Mouse (Mus musculus) embryonic facial prominence, embryonic 11.5 days (tissue): ENCODE data around the gene Gm20388. TPM values are rescaled to one million over a fixed set of nuclear protein-coding genes. Genes with fewer than 3 reads are reported as not detected.

Source experiments
- ATAC-seq: fragments of 200-750 bp; cut with Nextera tagmentation; replicated peaks from 2 replicates; pipeline ENCODE4 v1.8.0; 2017; ENCODE audit warnings: low read depth; ENCODE audit not compliant: insufficient number of reproducible peaks, low FRiP score, low TSS enrichment
- DNase-seq: peaks from one replicate; pipeline ENCODE4 v3.0.0-alpha.2; 2015; ENCODE audit warnings: low spot score
- H3K27ac ChIP-seq: fragments of 300-500 bp; sonication (generic); replicated peaks from 2 replicates; pipeline ENCODE4 v1.5.1; 2014; ENCODE audit warnings: mild to moderate bottlenecking, low read depth, low read length, control low read depth
- H3K27me3 ChIP-seq: fragments of 300-500 bp; sonication (generic); 2 replicates; pipeline ENCODE4 v1.6.1; 2014; ENCODE audit warnings: mild to moderate bottlenecking, low read length, moderate library complexity, mixed read lengths; ENCODE audit not compliant: control insufficient read depth, insufficient read depth
- H3K36me3 ChIP-seq: fragments of 300-500 bp; sonication (generic); replicated peaks from 2 replicates; pipeline ENCODE4 v1.6.1; 2014; ENCODE audit warnings: low read depth, mild to moderate bottlenecking, low read length, moderate library complexity, mixed read lengths; ENCODE audit not compliant: control insufficient read depth, insufficient read depth
- H3K4me1 ChIP-seq: fragments of 300-500 bp; sonication (generic); 2 replicates; pipeline ENCODE4 v1.6.1; 2014; ENCODE audit warnings: low read length, mixed read lengths; ENCODE audit not compliant: control insufficient read depth, insufficient read depth
- H3K4me2 ChIP-seq: fragments of 300-500 bp; sonication (generic); 2 replicates; pipeline ENCODE4 v1.6.1; 2014; ENCODE audit warnings: low read depth, mild to moderate bottlenecking, control low read depth, low read length, moderate library complexity
- H3K4me3 ChIP-seq: fragments of 300-500 bp; sonication (generic); 2 replicates; pipeline ENCODE4 v1.5.1; 2014; ENCODE audit warnings: low read depth, low read length, control low read depth
- H3K9ac ChIP-seq: fragments of 300-500 bp; sonication (generic); replicated peaks from 2 replicates; pipeline ENCODE4 v1.6.1; 2014; ENCODE audit warnings: mild to moderate bottlenecking, control low read depth, low read length
- H3K9me3 ChIP-seq: fragments of 300-500 bp; sonication (generic); replicated peaks from 2 replicates; pipeline ENCODE4 v1.6.1; 2016; ENCODE audit warnings: mild to moderate bottlenecking, low read length, inconsistent platforms, mixed read lengths; ENCODE audit not compliant: control insufficient read depth
- WGBS: fragments of 180-500 bp; shearing (Covaris S2); extraction: QIAGEN DNeasy Blood & Tissue Kit; methylation state at CpG from one replicate; pipeline ENCODE4 v1.1.7; 2014; 5-methylcytosine and 5-hydroxymethylcytosine counted together
- polyA plus RNA-seq: library from polyadenylated mRNA; unstranded; fragments of >200 nt; fragmentation: Nextera tagmentation; extraction: Ambion mirVana; gene quantifications from 2 replicates; pipeline ENCODE4 v1.2.1, GENCODE M21; 2014

Gm20388 gene
- polyA plus RNA-seq, 1 experiment from 2014 or later = 3.1 TPM

DNA sequence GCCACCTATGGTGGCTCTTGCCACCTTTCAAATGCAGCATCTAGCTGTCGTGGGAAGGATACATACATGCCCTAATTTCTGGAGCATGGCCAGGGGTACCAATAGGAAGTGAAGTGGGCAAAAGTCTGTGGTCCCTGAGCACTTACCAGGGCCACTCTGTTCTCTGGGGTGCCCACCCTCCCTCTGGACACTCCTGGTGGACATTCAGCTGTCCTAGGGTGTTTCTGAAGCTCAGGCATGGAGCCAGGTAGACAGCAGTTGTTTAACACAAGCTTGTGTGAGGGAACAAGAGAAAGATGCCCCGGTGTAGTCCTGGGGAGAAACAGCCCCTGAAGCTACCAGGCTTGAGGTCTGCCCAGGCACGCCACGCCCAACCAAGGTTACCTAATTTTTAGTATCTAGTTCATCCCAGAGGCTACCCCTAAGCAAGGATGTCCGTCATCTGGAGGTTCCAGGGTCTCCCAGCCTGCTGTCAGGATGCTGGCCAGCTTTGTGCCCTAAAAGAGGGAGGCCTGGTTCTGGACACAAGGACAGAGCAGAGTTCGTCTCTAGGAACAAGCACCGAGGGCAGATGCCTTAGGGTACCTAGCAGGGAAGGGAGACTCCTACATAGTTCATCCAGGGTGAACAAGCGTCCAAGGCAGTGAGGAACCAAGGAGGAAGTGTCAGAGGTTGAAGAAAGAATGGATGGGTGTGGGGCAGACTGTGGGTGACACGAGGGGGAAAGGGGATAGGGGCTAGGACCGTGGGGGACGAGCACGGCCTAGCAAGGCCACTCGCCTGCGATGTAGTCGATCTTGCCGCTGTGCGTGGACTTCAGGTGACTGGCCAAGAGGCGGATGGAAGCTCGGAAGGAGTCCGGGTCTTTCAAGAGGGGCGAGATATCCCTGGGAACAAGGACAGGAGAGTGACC, 2665.3 kb downstream of the Gm20388 start:
- DNase-seq (no peak), ATAC-seq (peak; percentile 15; the same call in 1 of the 2 replicates)
- Histone ChIP-seq H3K27me3 (no peaks in the 10 kb centered on the region), H3K4me2 (peak overlapping the region; percentile 84), H3K4me1 (peaks cover 9% of the 10 kb centered on the region), H3K9me3 (no peaks in the 10 kb centered on the region), H3K27ac (peak overlapping the region; percentile 35; the same call in 1 of the 2 replicates), H3K36me3 (peaks cover 13% of the 10 kb centered on the region), H3K4me3 (peak overlapping the region; percentile 67), H3K9ac (peak overlapping the region; percentile 87)
- 16% methylated on average over 21 of the region's 21 CpGs for WGBS

DNA sequence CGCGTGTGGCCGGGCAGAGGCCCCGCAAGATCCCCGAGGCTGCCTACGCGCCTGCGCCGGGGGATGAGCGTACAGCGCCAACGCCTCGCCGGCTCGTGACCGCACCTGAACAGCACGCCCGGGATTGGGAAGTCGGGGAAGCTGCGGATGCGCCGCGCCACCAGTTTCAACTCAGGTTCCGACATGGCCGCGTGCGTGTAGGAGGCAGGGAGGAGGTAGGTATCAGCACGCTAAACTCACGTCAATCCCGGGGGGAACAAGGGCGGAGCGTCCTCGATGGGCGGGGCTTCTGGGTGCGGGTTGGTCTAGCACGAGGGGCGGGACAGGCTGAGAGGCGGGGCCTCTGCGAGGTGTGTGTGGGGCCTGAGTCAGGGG, 2666.0 kb downstream of the Gm20388 start, which contains the start of gene Aprt:
Gene Aprt (minus strand): TSS at position 262 of the 375 bp plus-strand sequence.
- H3K27ac ChIP-seq = peak within 1 kb of the TSS; percentile 59
- no peaks in the 10 kb centered on the region for H3K9me3 ChIP-seq
- peaks cover 9% of the 10 kb centered on the region for H3K4me1 ChIP-seq
- H3K27me3 ChIP-seq = no peaks in the 10 kb centered on the region
- H3K4me3 ChIP-seq = peak within 1 kb of the TSS; percentile 67
- H3K36me3 ChIP-seq = peaks cover 8% of the 10 kb centered on the region
- DNase-seq (peak; percentile 97), ATAC-seq (peak; percentile 79)
- H3K9ac ChIP-seq = peak within 1 kb of the TSS; percentile 87
- peak within 1 kb of the TSS; percentile 84 for H3K4me2 ChIP-seq
- under 1% methylated on average over 39 of the region's 39 CpGs for WGBS

DNA sequence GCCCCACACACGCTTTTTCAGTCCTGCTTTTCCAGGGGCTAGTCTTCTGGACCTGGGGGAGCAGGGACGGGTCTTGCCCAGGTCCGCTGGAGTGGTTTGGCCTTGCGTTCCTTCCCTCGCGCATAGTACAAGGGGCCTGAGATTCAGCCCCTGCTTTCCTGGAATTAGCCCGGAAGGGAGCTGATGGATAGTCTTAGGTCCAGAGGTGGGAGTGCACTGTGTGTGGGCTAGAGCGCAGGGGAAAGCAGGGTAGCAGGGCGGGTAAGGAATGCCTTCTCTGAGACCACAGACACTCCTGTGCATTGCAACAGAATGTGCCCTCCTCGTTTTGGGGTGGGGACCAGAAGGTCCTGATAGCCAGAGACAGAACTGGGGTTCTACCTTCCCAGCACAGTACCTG, 2666.5 kb downstream of the Gm20388 start:
- Histone ChIP-seq H3K9me3 (no peaks in the 10 kb centered on the region), H3K4me1 (peaks cover 9% of the 10 kb centered on the region), H3K4me2 (peak overlapping the region; percentile 21), H3K9ac (peak overlapping the region; percentile 46), H3K36me3 (peaks cover 4% of the 10 kb centered on the region; the same call in 1 of the 2 replicates), H3K4me3 (peak overlapping the region; percentile 10; the same call in 1 of the 2 replicates), H3K27ac (peak overlapping the region; percentile 59; the same call in 1 of the 2 replicates), H3K27me3 (no peaks in the 10 kb centered on the region)
- peak; percentile 5; the same call in 1 of the 2 replicates for ATAC-seq
- DNase-seq = no peak
- WGBS = 46% methylated on average over 10 of the region's 10 CpGs

DNA sequence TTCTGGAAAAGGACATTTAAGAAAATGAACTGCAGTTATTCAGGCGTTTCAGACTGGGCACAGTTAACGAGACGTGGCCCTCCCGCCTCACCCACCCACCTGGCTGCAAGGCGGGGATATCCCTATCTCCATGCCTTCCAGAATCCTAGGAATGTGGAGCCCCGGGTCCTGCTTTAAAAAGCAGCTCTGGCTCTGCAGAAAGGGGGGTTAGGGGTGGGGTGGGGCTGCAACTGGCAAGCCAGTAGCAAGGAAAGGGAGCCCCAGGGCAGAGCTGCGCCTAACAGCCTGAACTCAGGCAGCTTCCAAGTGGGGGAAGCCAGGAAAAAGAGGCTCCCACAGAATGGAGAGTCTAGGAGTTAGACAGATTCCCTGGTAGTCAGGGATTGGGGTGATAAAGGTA, 2668.6 kb downstream of the Gm20388 start:
- no peak overlapping the region for H3K27ac ChIP-seq
- WGBS = 25% methylated on average over 7 of the region's 7 CpGs
- H3K9me3 ChIP-seq = no peaks in the 10 kb centered on the region
- H3K9ac ChIP-seq = peak overlapping the region; percentile 8; the same call in 1 of the 2 replicates
- H3K4me2 ChIP-seq = no peak overlapping the region
- DNase-seq = peak; percentile 59
- no peak overlapping the region for H3K4me3 ChIP-seq
- no peak for ATAC-seq
- H3K27me3 ChIP-seq = no peaks in the 10 kb centered on the region
- no peaks in the 10 kb centered on the region for H3K36me3 ChIP-seq
- H3K4me1 ChIP-seq = peaks cover 9% of the 10 kb centered on the region

DNA sequence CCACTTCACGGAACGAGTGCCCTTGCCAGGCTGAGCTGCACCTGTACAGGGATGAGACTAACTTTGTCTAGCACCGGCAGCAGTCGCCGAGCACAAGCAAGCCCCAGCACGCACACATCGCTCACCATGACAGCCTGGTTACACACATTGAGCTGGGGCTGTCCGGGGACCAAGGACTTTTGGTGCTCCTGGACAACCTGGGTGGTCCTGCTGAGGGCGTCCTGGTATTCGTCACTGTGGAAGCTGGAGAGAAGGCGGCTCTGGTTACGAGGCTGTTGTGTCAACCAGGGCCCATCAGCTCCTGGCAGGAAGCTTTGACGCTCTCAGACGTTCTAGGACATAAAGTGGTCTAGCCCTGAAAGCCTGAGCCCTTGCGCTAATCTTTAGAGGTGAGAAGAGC, 2670.3 kb downstream of the Gm20388 start:
- H3K4me1 ChIP-seq = peaks cover 9% of the 10 kb centered on the region; the same call in 1 of the 2 replicates
- H3K4me3 ChIP-seq = no peak overlapping the region
- H3K36me3 ChIP-seq = no peaks in the 10 kb centered on the region
- H3K27me3 ChIP-seq = no peaks in the 10 kb centered on the region
- H3K4me2 ChIP-seq = no peak overlapping the region
- 64% methylated on average over 13 of the region's 15 CpGs for WGBS
- peak; percentile 39 for DNase-seq
- no peak overlapping the region for H3K9ac ChIP-seq
- H3K27ac ChIP-seq = no peak overlapping the region
- ATAC-seq = no peak
- no peaks in the 10 kb centered on the region for H3K9me3 ChIP-seq

DNA sequence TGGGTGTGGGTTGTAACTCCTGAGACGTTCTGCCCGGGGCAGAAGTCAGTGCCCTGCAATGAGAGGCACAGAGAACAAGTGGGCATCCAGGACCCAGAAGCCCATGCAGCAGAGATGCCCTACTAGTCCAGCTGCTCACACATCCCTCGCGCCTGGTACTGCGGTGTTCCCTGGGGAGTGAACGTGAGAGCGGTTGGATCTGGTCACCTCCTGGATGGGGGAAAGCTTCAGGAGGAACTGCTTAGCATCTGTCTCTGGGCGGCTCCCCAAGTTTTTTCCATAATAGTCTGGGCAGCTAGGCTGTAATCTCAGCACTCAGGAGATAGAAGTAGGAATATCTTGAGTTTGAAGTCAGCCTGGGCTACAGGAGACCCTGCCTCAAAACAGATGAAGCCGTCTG, 2674.3 kb downstream of the Gm20388 start:
- no peak overlapping the region for H3K4me3 ChIP-seq
- no peaks in the 10 kb centered on the region for H3K36me3 ChIP-seq
- H3K27me3 ChIP-seq = no peaks in the 10 kb centered on the region
- WGBS = 85% methylated on average over 9 of the region's 9 CpGs
- H3K4me2 ChIP-seq = no peak overlapping the region
- no peaks in the 10 kb centered on the region; the same call in 1 of the 2 replicates for H3K4me1 ChIP-seq
- no peaks in the 10 kb centered on the region for H3K9me3 ChIP-seq
- H3K27ac ChIP-seq = no peak overlapping the region
- H3K9ac ChIP-seq = no peak overlapping the region
- no peak for ATAC-seq
- DNase-seq = no peak

DNA sequence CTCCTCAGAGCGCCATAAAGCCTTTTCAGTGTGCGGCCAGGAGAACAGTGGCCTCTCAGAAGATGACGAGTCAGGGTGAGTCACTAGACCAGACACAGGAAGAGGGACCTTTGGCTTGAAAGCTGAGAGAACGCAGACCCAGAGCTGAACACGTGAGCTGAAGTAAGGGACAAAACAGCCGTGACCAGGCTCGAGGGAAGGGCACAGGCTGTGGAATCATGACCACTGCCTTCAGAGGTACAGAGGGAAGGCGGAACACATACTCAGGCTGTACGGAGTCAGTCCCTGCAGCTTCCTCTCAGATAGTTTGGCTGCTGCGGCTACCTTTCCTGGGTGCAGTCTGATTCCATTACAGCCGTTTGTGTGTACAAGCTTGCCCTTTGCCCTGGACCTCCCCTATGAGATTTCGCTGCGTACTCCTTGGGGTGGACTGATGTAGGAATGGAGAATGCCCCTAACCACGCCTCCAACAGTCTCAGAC, 2674.8 kb downstream of the Gm20388 start:
- no peaks in the 10 kb centered on the region for H3K9me3 ChIP-seq
- no peak for ATAC-seq
- no peak overlapping the region for H3K27ac ChIP-seq
- no peaks in the 10 kb centered on the region for H3K36me3 ChIP-seq
- no peak overlapping the region for H3K4me2 ChIP-seq
- H3K9ac ChIP-seq = no peak overlapping the region
- WGBS = 52% methylated on average over 14 of the region's 14 CpGs
- H3K4me3 ChIP-seq = no peak overlapping the region
- H3K27me3 ChIP-seq = no peaks in the 10 kb centered on the region
- no peak for DNase-seq
- no peaks in the 10 kb centered on the region; the same call in 1 of the 2 replicates for H3K4me1 ChIP-seq

DNA sequence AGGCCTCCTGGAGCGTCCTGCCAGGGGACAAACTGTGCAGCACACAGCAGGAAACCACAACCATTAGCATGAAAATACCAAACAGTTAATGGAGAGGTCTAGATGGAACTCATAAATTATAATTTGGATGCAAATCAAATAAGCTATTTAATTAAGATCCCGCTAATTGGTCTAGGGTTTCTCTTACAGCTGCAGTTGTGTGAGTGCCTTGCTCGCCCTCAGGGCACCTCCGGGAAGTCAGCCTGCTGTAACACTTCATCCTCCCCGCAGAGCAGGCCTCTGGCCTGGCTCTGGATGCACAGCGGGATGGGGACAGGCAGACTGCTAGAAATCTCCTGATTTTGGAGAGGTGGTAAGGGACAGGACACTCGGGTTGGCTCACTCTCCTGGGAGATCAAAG, 2675.5 kb downstream of the Gm20388 start:
- H3K4me3 ChIP-seq = no peak overlapping the region
- ATAC-seq (no peak), DNase-seq (no peak)
- H3K4me2 ChIP-seq = no peak overlapping the region
- no peak overlapping the region for H3K27ac ChIP-seq
- 52% methylated on average over 7 of the region's 7 CpGs for WGBS
- H3K36me3 ChIP-seq = no peaks in the 10 kb centered on the region
- H3K27me3 ChIP-seq = no peaks in the 10 kb centered on the region
- no peaks in the 10 kb centered on the region; the same call in 1 of the 2 replicates for H3K4me1 ChIP-seq
- H3K9ac ChIP-seq = no peak overlapping the region
- no peaks in the 10 kb centered on the region for H3K9me3 ChIP-seq
